Mouse (Mus musculus) neural tube, embryonic 11.5 days (tissue): ENCODE measurements at regions not wholly inside any gene's neighbourhood (a gene's known extent, or its start where the extent isn't known, plus 50 kb on each side); places are given as distances from the start of the nearest gene placed in this dataset.

ENCODE experiments used
- ATAC-seq: fragments of 200-750 bp; cut with Nextera tagmentation; 2 replicates; pipeline ENCODE4 v1.8.0; 2017; ENCODE audit warnings: moderate number of reproducible peaks, mild to moderate bottlenecking, moderate TSS enrichment, moderate library complexity; ENCODE audit not compliant: insufficient read depth, low FRiP score, low TSS enrichment
- DNase-seq: peaks from one replicate; pipeline ENCODE4 v3.0.0-alpha.2; 2015; ENCODE audit warnings: low spot score
- H3K27ac ChIP-seq: fragments of 300-500 bp; sonication (generic); 2 replicates; pipeline ENCODE4 v1.5.1; 2014; ENCODE audit warnings: low read depth, mild to moderate bottlenecking, low read length
- H3K27me3 ChIP-seq: fragments of 300-500 bp; sonication (generic); 2 replicates; pipeline ENCODE4 v1.6.1; 2014; ENCODE audit warnings: mild to moderate bottlenecking, low read length, mixed read lengths; ENCODE audit not compliant: control insufficient read depth, insufficient read depth
- H3K36me3 ChIP-seq: fragments of 300-500 bp; sonication (generic); 2 replicates; pipeline ENCODE4 v1.6.1; 2014; ENCODE audit warnings: mild to moderate bottlenecking, low read length, moderate library complexity, mixed read lengths; ENCODE audit not compliant: control insufficient read depth, insufficient read depth
- H3K4me1 ChIP-seq: fragments of 300-500 bp; sonication (generic); 2 replicates; pipeline ENCODE4 v1.6.1; 2014; ENCODE audit warnings: low read length, mixed read lengths; ENCODE audit not compliant: control insufficient read depth, insufficient read depth
- H3K4me2 ChIP-seq: fragments of 300-500 bp; sonication (generic); 2 replicates; pipeline ENCODE4 v1.6.1; 2014; ENCODE audit warnings: low read depth, mild to moderate bottlenecking, moderate library complexity
- H3K4me3 ChIP-seq: fragments of 300-500 bp; sonication (generic); 2 replicates; pipeline ENCODE4 v1.5.1; 2014; ENCODE audit warnings: low read depth, low read length
- H3K9ac ChIP-seq: fragments of 300-500 bp; sonication (generic); 2 replicates; pipeline ENCODE4 v1.6.1; 2014; ENCODE audit warnings: mild to moderate bottlenecking, low read length
- H3K9me3 ChIP-seq: fragments of 300-500 bp; sonication (generic); 2 replicates; pipeline ENCODE4 v1.6.1; 2016; ENCODE audit warnings: low read length; ENCODE audit not compliant: control insufficient read depth
- WGBS: fragments of 180-500 bp; shearing (Covaris S2); extraction: QIAGEN DNeasy Blood & Tissue Kit; methylation state at CpG from one replicate; pipeline ENCODE4 v1.1.7; 2014; 5-methylcytosine and 5-hydroxymethylcytosine counted together

GRCm38 (mm10) chr4:95196106-95196505, 144.1 kb upstream of the Jun start:
- Histone ChIP-seq H3K36me3 (no peaks in the 10 kb centered on the region), H3K4me2 (no peak overlapping the region), H3K4me3 (no peak overlapping the region), H3K27ac (no peak overlapping the region), H3K4me1 (no peaks in the 10 kb centered on the region), H3K9ac (no peak overlapping the region), H3K9me3 (no peaks in the 10 kb centered on the region), H3K27me3 (no peaks in the 10 kb centered on the region)
- ATAC-seq = no peak
- 85% methylated on average over 2 of the region's 2 CpGs for whole genome bisulfite sequencing
- no peak for DNase-seq

- H3K9ac ChIP-seq = no peak overlapping the region
Measured at GRCm38 (mm10) chr4:95197077-95197711, 145.2 kb upstream of the Jun start.

GRCm38 (mm10) chr4:95199394-95199793, 147.4 kb upstream of the Jun start:
- 61% methylated on average over 5 of the region's 5 CpGs for WGBS
- Histone ChIP-seq H3K27ac (no peak overlapping the region), H3K9me3 (no peaks in the 10 kb centered on the region), H3K9ac (no peak overlapping the region), H3K4me3 (no peak overlapping the region), H3K27me3 (no peaks in the 10 kb centered on the region), H3K4me2 (no peak overlapping the region), H3K36me3 (no peaks in the 10 kb centered on the region), H3K4me1 (no peaks in the 10 kb centered on the region)
- DNase-seq = no peak
- ATAC-seq = peak; percentile 74; the same call in 1 of the 2 replicates

More at GRCm38 (mm10) chr4:95197077-95197711, 145.2 kb upstream of the Jun start:
- no peak overlapping the region for H3K27ac ChIP-seq
- H3K9me3 ChIP-seq = no peaks in the 10 kb centered on the region
- 68% methylated on average over 7 of the region's 7 CpGs for WGBS
- no peak for DNase-seq
- no peak overlapping the region for H3K4me2 ChIP-seq
- no peak for ATAC-seq
- no peaks in the 10 kb centered on the region for H3K36me3 ChIP-seq
- no peaks in the 10 kb centered on the region for H3K27me3 ChIP-seq
- H3K4me1 ChIP-seq = no peaks in the 10 kb centered on the region
- no peak overlapping the region for H3K4me3 ChIP-seq

- Histone ChIP-seq H3K36me3 (no peaks in the 10 kb centered on the region), H3K4me3 (no peak overlapping the region), H3K4me1 (no peaks in the 10 kb centered on the region), H3K27ac (no peak overlapping the region), H3K4me2 (no peak overlapping the region), H3K27me3 (no peaks in the 10 kb centered on the region), H3K9me3 (no peaks in the 10 kb centered on the region), H3K9ac (no peak overlapping the region)
- 89% methylated on average over 7 of the region's 7 CpGs for WGBS
- DNase-seq (no peak), ATAC-seq (no peak)
Measured at GRCm38 (mm10) chr4:95200130-95200529, 148.1 kb upstream of the Jun start.

- ATAC-seq = no peak
Measured at GRCm38 (mm10) chr4:95202478-95202877, 150.5 kb upstream of the Jun start.

GRCm38 (mm10) chr4:95203577-95203976, 151.6 kb upstream of the Jun start:
- no peaks in the 10 kb centered on the region for H3K27me3 ChIP-seq
- no peaks in the 10 kb centered on the region for H3K4me1 ChIP-seq
- ATAC-seq = no peak
- no peaks in the 10 kb centered on the region for H3K36me3 ChIP-seq
- no peak overlapping the region for H3K9ac ChIP-seq
- DNase-seq = no peak
- no peak overlapping the region for H3K4me3 ChIP-seq
- H3K27ac ChIP-seq = no peak overlapping the region
- no peaks in the 10 kb centered on the region for H3K9me3 ChIP-seq
- H3K4me2 ChIP-seq = no peak overlapping the region

More at GRCm38 (mm10) chr4:95202478-95202877, 150.5 kb upstream of the Jun start:
- H3K27ac ChIP-seq = no peak overlapping the region
- no peak overlapping the region for H3K4me2 ChIP-seq
- H3K4me1 ChIP-seq = no peaks in the 10 kb centered on the region
- H3K27me3 ChIP-seq = no peaks in the 10 kb centered on the region
- H3K4me3 ChIP-seq = no peak overlapping the region
- no peaks in the 10 kb centered on the region for H3K9me3 ChIP-seq
- WGBS = 85% methylated on average over 6 of the region's 6 CpGs
- H3K36me3 ChIP-seq = no peaks in the 10 kb centered on the region
- no peak for DNase-seq
- no peak overlapping the region for H3K9ac ChIP-seq

GRCm38 (mm10) chr4:95205372-95205771, 153.3 kb upstream of the Jun start:
- no peaks in the 10 kb centered on the region for H3K4me1 ChIP-seq
- no peak overlapping the region for H3K27ac ChIP-seq
- H3K4me2 ChIP-seq = no peak overlapping the region
- WGBS = 72% methylated on average over 1 of the region's 1 CpGs
- no peaks in the 10 kb centered on the region for H3K36me3 ChIP-seq
- no peak overlapping the region for H3K9ac ChIP-seq
- DNase-seq (no peak), ATAC-seq (no peak)
- no peaks in the 10 kb centered on the region for H3K27me3 ChIP-seq
- no peak overlapping the region for H3K4me3 ChIP-seq
- H3K9me3 ChIP-seq = no peaks in the 10 kb centered on the region

- DNase-seq (no peak), ATAC-seq (no peak)
- H3K4me3 ChIP-seq = no peak overlapping the region
- H3K4me1 ChIP-seq = no peaks in the 10 kb centered on the region
- H3K36me3 ChIP-seq = no peaks in the 10 kb centered on the region
- no peak overlapping the region for H3K4me2 ChIP-seq
- no peaks in the 10 kb centered on the region for H3K9me3 ChIP-seq
- no peaks in the 10 kb centered on the region for H3K27me3 ChIP-seq
- no peak overlapping the region for H3K9ac ChIP-seq
- H3K27ac ChIP-seq = no peak overlapping the region
- 86% methylated on average over 5 of the region's 5 CpGs for WGBS
Measured at GRCm38 (mm10) chr4:95207783-95208182, 155.8 kb upstream of the Jun start.

- Histone ChIP-seq H3K27me3 (no peaks in the 10 kb centered on the region), H3K27ac (no peak overlapping the region), H3K4me2 (no peak overlapping the region), H3K36me3 (no peaks in the 10 kb centered on the region), H3K9me3 (no peaks in the 10 kb centered on the region), H3K9ac (no peak overlapping the region), H3K4me1 (no peaks in the 10 kb centered on the region), H3K4me3 (no peak overlapping the region)
- WGBS = 85% methylated on average over 7 of the region's 7 CpGs
- no peak for ATAC-seq
- DNase-seq = no peak
Measured at GRCm38 (mm10) chr4:95208827-95209226, 156.8 kb upstream of the Jun start.
